Mouse (Mus musculus) kidney, adult 11 months (tissue): Measurements from ENCODE around the gene Kctd18.
"Not testable (repeated sequence)": the region's sequence is repeated elsewhere in the genome, so short reads cannot be mapped to it uniquely, and the experiment has no call there.

Experiments used
- DNase-seq: peaks from one replicate; pipeline ENCODE4 v3.0.0; 2022

The Kctd18 gene

DNA sequence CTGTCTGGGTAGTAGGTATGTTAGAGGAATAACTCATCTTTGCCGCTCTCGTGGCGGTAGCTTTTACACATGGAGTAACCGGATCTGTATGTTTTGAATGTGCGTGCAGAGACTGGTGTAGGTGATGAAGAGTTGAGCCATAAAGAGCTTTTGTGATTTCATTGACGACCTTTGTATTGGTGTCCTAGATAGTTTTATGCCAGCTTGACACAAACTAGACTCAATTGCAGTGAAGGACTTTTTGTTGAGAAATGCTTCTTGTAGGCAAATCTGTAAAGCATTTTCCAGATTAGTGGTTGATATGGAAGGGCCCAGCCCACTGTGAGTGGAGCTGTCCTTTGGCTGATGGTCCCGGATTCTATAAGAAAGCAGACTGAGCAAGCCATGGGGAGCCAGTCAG lies at the start of gene Kctd18:
TSS of gene Kctd18 (minus strand) at position 101 of the 400 bp plus-strand sequence.
- DNase-seq, result no peak

- no peak for DNase-seq
Observed at GRCm38 (mm10) chr1:58065606-58066005, 46.9 kb upstream of the Kctd18 start.

DNA sequence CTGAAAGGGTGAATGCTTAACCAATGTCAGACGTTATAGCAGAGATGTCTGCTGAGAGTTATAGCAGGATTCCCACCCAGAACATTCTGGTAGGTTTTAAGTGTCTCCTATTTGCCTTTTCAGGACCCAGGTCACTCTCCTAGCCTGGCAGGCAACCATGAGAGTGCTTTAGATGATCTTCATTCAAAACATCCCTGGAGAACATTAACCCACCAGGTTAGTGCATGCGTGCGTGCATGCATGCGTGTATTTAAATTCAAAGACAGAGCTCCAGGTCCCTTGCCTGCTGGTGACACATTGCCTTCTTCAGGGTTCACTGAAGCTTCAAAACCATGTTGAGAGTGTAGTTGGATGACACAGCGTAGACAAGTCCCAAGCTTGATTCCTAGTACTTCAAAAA lies 46.4 kb upstream of the Kctd18 start:
- DNase-seq, result peak; percentile 51

DNA sequence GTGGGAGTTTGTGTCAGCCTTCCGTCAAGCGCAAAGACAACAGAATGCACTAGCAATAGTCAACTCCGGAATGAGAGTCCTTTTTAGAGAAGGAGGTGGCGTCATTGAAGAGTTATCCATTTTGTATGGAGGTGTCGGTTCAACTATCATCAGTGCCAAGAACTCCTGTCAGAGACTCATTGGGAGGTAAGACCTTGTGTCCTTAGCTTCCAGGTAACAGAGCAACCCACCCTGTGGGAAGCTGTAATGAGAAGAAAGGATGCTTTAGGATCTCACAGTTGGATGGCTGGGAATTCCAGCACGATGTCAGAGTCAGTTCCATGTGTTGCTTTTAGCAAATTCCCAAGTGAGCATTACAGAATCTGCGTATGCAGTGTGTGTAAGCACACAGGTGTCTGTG lies 43.4 kb upstream of the Kctd18 start:
- DNase-seq, result no peak

DNA sequence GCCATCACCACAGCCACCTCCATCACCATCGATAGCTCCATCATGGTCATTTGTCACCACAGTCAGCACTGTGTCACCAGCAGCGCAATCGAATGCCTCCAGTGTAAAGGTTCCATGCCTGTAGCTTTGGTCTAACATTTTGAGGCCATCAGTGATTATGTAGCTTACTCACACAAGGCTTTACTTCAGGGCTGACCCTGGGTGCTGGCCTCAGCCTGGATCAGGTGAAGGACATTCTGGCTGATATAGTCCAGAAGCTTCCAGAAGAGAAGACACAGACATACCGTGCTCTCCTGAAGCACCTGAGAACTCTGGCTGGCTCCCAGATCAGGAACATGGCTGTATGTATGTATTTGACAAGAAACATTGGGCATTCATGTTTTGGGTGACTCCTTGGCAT lies 40.1 kb upstream of the Kctd18 start:
- no peak for DNase-seq

- DNase-seq, result no peak
Observed at GRCm38 (mm10) chr1:58056939-58057338, 38.2 kb upstream of the Kctd18 start.

DNA sequence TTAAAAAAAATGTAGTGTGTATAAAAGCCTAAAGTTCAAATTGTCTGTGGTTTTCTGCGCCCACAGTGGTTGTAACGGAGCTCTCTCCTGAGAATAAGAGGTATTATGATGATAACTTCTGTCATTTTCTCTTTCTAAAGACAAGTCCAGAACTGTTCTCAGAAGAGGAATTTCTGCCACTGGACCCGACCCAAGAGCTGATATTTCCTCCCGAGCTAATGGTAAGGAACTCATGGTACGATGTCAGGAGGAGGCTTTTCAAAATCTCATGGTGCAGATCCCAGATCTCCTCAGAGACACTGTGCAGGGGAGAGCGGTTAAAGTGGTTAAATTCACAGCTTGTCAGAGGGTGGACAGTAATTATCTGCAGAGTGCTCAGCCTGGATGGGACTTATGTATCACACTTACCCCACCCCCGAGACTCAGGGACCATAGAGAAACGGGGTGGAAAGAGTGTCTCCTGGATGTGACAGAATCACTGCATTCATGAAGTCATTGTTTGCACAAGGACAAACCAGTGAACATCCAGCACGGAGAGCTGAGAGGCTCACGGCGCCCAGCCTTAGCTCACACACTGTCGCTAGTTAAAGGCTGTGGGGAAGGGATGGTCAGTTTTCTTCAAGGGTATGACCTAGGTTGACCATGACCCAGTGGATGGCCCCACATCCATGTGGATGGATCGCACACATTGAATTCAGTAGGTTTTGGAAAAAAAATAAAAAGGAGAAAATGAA lies 37.5 kb upstream of the Kctd18 start:
- no peak for DNase-seq

- DNase-seq, result no peak
Observed at GRCm38 (mm10) chr1:58055598-58055997, 36.8 kb upstream of the Kctd18 start.

DNA sequence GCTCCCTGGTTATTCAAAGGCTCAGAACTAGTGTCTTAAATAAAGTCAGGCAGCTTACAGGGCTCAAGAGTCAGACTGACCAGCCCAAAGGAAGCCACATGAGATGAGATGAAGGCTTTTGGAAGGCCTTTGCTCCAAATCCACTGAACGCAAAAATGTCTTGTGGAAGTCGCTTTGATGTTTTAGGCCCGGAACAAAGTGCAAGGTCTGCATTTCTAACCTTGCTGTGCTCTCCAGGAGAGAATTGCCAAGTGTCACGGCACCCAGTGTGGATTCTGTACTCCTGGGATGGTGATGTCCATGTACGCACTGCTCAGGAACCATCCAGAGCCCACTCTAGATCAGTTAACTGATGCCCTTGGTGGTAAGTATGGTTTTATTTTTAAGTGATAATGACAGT lies 30.4 kb upstream of the Kctd18 start:
- DNase-seq, result peak; percentile 19

GRCm38 (mm10) chr1:58046721-58047290 lies 28.1 kb upstream of the Kctd18 start:
- no peak for DNase-seq

- DNase-seq, result no peak
Observed at GRCm38 (mm10) chr1:58045546-58045945, 26.8 kb upstream of the Kctd18 start.

- no peak for DNase-seq
Observed at GRCm38 (mm10) chr1:58045076-58045475, 26.3 kb upstream of the Kctd18 start.

DNA sequence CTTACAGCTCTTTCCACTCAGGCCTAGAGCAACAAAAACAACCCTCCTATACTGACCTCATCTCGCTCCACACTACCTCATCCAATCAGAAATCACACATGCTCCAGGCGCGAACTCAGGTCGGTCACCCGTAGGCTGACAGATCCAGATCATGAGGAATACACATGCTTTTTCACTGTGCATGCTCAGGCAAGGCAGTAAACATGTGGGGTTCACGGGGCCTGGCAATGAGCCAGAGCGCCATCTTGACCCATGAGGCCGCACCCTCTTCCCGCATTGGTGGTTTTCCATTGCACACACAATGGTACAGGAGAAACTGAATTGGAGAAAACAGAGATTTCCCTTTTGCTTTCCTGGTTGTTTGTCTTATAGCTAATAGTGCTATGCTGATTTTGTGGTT lies 18.6 kb upstream of the Kctd18 start:
- not testable (repeated sequence) for DNase-seq

DNA sequence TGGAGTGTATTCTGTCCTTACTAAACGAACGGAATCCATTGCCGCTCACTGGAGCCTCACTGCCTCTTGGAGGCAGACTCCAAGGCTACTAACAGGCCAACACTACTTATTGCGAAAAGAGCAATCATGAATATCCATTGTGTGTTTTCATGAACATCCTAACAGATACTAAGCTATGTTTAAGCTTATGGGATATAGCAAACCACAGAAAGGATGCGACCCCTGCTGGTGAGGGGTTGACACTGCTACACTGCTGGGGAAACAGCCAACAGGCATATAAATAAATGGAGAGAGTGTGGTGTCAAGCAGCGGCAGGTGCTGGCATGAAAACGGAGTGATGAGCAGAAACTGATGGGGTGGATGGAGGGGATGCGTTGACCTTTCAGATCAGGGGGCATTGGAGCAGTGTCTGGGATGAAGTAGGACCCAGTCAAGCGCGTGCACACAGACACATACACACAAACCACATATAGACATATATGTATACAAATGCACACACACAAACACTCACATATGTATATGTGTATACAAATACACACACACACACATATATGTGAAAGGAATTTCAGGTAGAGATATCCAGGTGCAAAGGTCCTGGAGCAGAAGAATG lies 12.5 kb upstream of the Kctd18 start:
- DNase-seq, result peak; percentile 32

DNA sequence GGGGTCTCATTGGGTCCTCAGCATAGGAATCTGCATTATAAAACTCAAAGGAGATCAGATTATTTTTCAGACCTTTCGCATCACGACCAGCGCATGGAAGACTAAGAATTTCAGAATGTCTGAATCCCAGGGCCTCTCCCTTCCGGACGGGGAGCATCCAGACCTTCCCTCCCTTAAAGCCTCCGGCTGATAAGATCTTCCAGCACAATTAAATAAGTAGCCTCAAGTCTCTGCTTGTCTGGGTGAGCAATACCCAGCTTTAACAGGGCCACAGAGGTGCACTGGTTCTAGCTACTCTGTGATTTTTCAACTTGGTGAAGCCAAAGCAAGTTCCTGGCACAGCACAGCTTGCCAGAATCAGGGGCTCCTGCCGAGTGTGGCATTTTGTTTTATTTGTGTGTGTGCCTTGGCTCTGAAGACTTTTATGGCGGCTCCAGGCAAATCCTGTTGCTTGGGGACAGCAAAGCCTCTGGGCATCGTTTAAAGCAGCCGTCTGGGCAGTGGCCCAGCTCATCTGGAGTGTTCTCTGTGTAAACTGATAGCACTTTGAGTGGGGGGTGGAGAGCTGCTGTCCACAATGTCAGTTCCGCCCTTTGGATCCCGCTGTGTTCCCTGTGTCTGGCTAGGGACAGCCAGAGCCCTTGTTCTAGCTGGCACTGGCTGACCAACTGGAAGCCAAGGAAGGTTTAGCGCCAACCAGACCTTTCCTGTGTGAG lies 11.6 kb upstream of the Kctd18 start:
- DNase-seq, result peak; percentile 24

DNA sequence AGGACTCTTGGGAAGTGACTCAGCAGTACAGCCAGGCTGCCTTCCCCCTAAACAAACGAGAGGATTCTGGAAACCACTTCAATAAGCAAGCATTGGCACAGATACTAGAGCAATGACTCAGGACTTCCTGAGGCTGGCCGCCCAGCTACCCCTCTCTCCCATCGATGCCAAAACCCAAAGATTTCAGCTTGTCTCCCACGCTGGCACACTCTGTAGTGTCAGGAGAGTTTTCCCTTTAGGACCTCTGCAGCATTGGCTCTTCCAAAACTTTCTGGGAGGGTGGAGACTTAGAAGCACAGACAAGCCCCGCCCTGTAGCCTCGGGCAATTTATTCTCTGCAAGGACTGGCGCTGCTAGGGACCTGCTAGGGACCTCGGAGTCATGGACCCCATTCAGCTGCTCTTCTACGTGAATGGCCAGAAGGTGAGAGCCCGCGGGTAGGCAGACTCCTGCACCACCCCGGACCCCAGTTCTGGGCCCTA lies 10.9 kb upstream of the Kctd18 start, which contains the start of gene Aox1:
TSS of gene Aox1 (plus strand) at position 296 of the 482 bp plus-strand sequence.
- peak; percentile 19 for DNase-seq

DNA sequence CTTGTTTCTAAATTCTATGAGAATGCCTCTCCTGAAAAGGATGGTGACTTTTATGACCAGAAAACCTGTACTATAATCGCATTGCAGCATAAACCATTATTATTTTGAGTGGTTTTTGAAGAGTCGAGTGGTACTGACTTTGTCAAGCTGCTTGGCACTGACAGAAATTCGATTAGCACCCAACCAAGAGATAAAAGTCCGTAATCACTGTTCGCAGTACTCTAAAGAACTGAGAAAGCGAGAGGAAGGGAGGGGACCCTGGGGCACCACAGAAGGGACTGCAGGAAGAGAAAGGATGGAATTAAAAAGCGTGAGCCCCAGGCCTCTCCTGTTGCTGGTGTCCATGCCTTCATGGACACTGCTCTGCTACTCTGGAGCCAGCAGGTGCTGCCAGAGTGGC lies 9.0 kb upstream of the Kctd18 start:
- no peak for DNase-seq

DNA sequence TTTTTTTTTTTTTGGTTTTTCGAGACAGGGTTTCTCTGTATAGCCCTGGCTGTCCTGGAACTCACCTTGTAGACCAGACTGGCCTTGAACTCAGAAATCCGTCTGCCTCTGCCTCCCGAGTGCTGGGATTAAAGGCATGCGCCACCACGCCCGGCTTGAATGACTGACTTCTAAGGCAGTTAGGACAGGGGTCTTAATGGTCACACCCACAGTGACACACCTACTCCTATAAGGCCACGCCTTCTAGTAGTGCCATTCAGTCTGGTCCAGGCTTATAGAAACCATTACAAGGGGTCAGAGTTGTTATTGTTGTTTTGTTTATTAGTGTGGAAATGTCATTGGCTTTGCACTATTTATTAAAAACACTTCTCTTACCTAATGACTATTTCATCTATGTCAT lies 12.4 kb downstream of the Kctd18 start:
- not testable (repeated sequence) for DNase-seq

GRCm38 (mm10) chr1:57998146-57998545 lies 20.6 kb downstream of the Kctd18 start:
- DNase-seq, result no peak

GRCm38 (mm10) chr1:57996133-57996615 lies 22.6 kb downstream of the Kctd18 start:
- DNase-seq, result no peak

- DNase-seq, result peak; percentile 84
Observed at GRCm38 (mm10) chr1:57995432-57996132, 23.2 kb downstream of the Kctd18 start, which contains the start of gene Sgo2a. Gene Sgo2a (plus strand): TSS chr1:57995971.

- DNase-seq, result no peak
Observed at GRCm38 (mm10) chr1:57991277-57991676, 27.5 kb downstream of the Kctd18 start.
